Mouse (Mus musculus) T-helper 17 cell (primary cell): ENCODE measurements around the gene Ctnnd1.

Experiments used
- in situ Hi-C, 2 experiments: fragments of 300-600 bp; cut with MboI, MseI; formaldehyde crosslinking; loops; 1 replicate in 1 of 2; 2 replicates in 1 of 2; pipeline ENCODE4 v1.15.1; 2025; ENCODE audit warnings: high pct_unique_total_duplicates in 2 of 2

The Ctnnd1 gene

GRCm38 (mm10) chr2:84650464-84651195, at the start of gene Ctnnd1:
Gene Ctnnd1 (minus strand): TSS chr2:84650765.
- in situ Hi-C loops = loop anchor here in 1 of 2 experiments (5.0 kb wide), 1 partner anchor 193 kb away; no protein-coding TSS in a partner anchor

- in situ Hi-C loops = loop anchor here in 1 of 2 experiments (25.0 kb wide), 2 partner anchors 908 to 1033 kb away; no protein-coding TSS in a partner anchor
Measured at GRCm38 (mm10) chr2:84695007-84695695, 44.6 kb upstream of the Ctnnd1 start.

- in situ Hi-C loops = loop anchor here in 1 of 2 experiments (25.0 kb wide), 2 partner anchors 903 to 1028 kb away; no protein-coding TSS in a partner anchor
Measured at GRCm38 (mm10) chr2:84690050-84690449, 39.5 kb upstream of the Ctnnd1 start.

- in situ Hi-C loops = loop anchor here in 1 of 2 experiments (25.0 kb wide), 2 partner anchors 901 to 1026 kb away; no protein-coding TSS in a partner anchor
Measured at GRCm38 (mm10) chr2:84688080-84688844, 37.7 kb upstream of the Ctnnd1 start.

GRCm38 (mm10) chr2:84682605-84683183, 32.1 kb upstream of the Ctnnd1 start:
- in situ Hi-C loops = loop anchor here in 1 of 2 experiments (25.0 kb wide), 2 partner anchors 895 to 1020 kb away; no protein-coding TSS in a partner anchor

- in situ Hi-C loops = loop anchor here in 1 of 2 experiments (5.0 to 25.0 kb wide), 4 partner anchors 33 to 1017 kb away; partner anchors contain the start of gene Tnks1bp1
Measured at GRCm38 (mm10) chr2:84679016-84679415, 28.5 kb upstream of the Ctnnd1 start, which contains the start of gene Tmx2. Gene Tmx2 (minus strand): TSS chr2:84679140.

- in situ Hi-C loops = loop anchor here in 1 of 2 experiments (5.0 to 25.0 kb wide), 4 partner anchors 34 to 1016 kb away; partner anchors contain the start of gene Tnks1bp1
Measured at GRCm38 (mm10) chr2:84677968-84678880, 27.7 kb upstream of the Ctnnd1 start, which contains the start of the genes Gm28635 and Med19. Gene Gm28635 (minus strand): TSS chr2:84678041. Gene Med19 (plus strand): TSS chr2:84678402.

GRCm38 (mm10) chr2:84677270-84677967, 26.9 kb upstream of the Ctnnd1 start:
- in situ Hi-C loops = loop anchor here in 1 of 2 experiments (5.0 to 25.0 kb wide), 4 partner anchors 35 to 1015 kb away; partner anchors contain the start of gene Tnks1bp1

GRCm38 (mm10) chr2:84671535-84671934, 21.0 kb upstream of the Ctnnd1 start:
- in situ Hi-C loops = loop anchor here in 1 of 2 experiments (10.0 kb wide), 1 partner anchor 373 kb away; the partner anchor contains the start of gene Tnks1bp1

GRCm38 (mm10) chr2:84670569-84670933, 20.0 kb upstream of the Ctnnd1 start, which contains the start of gene Selenoh:
Gene Selenoh (minus strand): TSS chr2:84670770.
- in situ Hi-C loops = loop anchor here in 1 of 2 experiments (10.0 kb wide), 1 partner anchor 374 kb away; the partner anchor contains the start of gene Tnks1bp1

- in situ Hi-C loops = loop anchor here in 1 of 2 experiments (10.0 kb wide), 2 partner anchors 265 to 375 kb away; partner anchors contain the start of genes Slc43a3 and Tnks1bp1
Measured at GRCm38 (mm10) chr2:84669828-84670568, 19.4 kb upstream of the Ctnnd1 start.

- in situ Hi-C loops = loop anchor here in 1 of 2 experiments (10.0 kb wide), 1 partner anchor 269 kb away; the partner anchor contains the start of gene Slc43a3
Measured at GRCm38 (mm10) chr2:84666081-84666480, 15.5 kb upstream of the Ctnnd1 start.

- in situ Hi-C loops = loop anchor here in 1 of 2 experiments (5.0 to 10.0 kb wide), 3 partner anchors 46 to 596 kb away; partner anchors contain the start of gene Slc43a3
Measured at GRCm38 (mm10) chr2:84662866-84663265, 12.3 kb upstream of the Ctnnd1 start.

GRCm38 (mm10) chr2:84660253-84660652, 9.7 kb upstream of the Ctnnd1 start:
- in situ Hi-C loops = loop anchor here in 1 of 2 experiments (5.0 to 10.0 kb wide), 3 partner anchors 43 to 593 kb away; partner anchors contain the start of gene Slc43a3

- in situ Hi-C loops = loop anchor here in 1 of 2 experiments (5.0 kb wide), 2 partner anchors 42 to 202 kb away; no protein-coding TSS in a partner anchor
Measured at GRCm38 (mm10) chr2:84658806-84659205, 8.2 kb upstream of the Ctnnd1 start, which contains the start of gene Btbd18. Gene Btbd18 (plus strand): TSS chr2:84659079.

GRCm38 (mm10) chr2:84655864-84656263, 5.3 kb upstream of the Ctnnd1 start:
- in situ Hi-C loops = loop anchor here in 1 of 2 experiments (5.0 kb wide), 2 partner anchors 39 to 199 kb away; no protein-coding TSS in a partner anchor

GRCm38 (mm10) chr2:84653354-84653753, 2.8 kb upstream of the Ctnnd1 start:
- in situ Hi-C loops = loop anchor here in 1 of 2 experiments (5.0 kb wide), 1 partner anchor 196 kb away; no protein-coding TSS in a partner anchor
